Mouse (Mus musculus) heart, embryonic 12.5 days (tissue): Measurements from ENCODE around the gene Btnl9. TPM values are rescaled to one million over a fixed set of nuclear protein-coding genes. Genes with fewer than 3 reads are reported as not detected.
A peak's percentile ranks its signal among the peaks of the same experiment; 100 is the strongest.
"Not testable (repeated sequence)": the region's sequence is repeated elsewhere in the genome, so short reads cannot be mapped to it uniquely, and the experiment has no call there.

Experiments used
- ATAC-seq: fragments of 200-750 bp; cut with Nextera tagmentation; 2 replicates; pipeline ENCODE4 v1.8.0; 2017; ENCODE audit warnings: moderate TSS enrichment, moderate library complexity; ENCODE audit not compliant: insufficient number of reproducible peaks, low FRiP score
- H3K27ac ChIP-seq: fragments of 300-500 bp; sonication (generic); 2 replicates; pipeline ENCODE4 v1.5.1; 2016; ENCODE audit warnings: mild to moderate bottlenecking, moderate library complexity; ENCODE audit not compliant: poor library complexity, severe bottlenecking
- H3K27me3 ChIP-seq: fragments of 300-500 bp; sonication (generic); replicated peaks from 2 replicates; pipeline ENCODE4 v1.6.1; 2016; ENCODE audit warnings: mild to moderate bottlenecking, moderate library complexity
- H3K36me3 ChIP-seq: fragments of 300-500 bp; sonication (generic); 2 replicates; pipeline ENCODE4 v1.6.1; 2016; ENCODE audit warnings: mild to moderate bottlenecking, moderate library complexity
- H3K4me1 ChIP-seq: fragments of 300-500 bp; sonication (generic); replicated peaks from 2 replicates; pipeline ENCODE4 v1.6.1; 2016; ENCODE audit warnings: mild to moderate bottlenecking
- H3K4me2 ChIP-seq: fragments of 300-500 bp; sonication (generic); 2 replicates; pipeline ENCODE4 v1.6.1; 2016; ENCODE audit warnings: mild to moderate bottlenecking, moderate library complexity
- H3K4me3 ChIP-seq: fragments of 300-500 bp; sonication (generic); 2 replicates; pipeline ENCODE4 v1.5.1; 2016; ENCODE audit warnings: mild to moderate bottlenecking
- H3K9ac ChIP-seq: fragments of 300-500 bp; sonication (generic); 2 replicates; pipeline ENCODE4 v1.6.1; 2016; ENCODE audit warnings: mild to moderate bottlenecking, moderate library complexity
- H3K9me3 ChIP-seq: fragments of 300-500 bp; sonication (generic); replicated peaks from 2 replicates; pipeline ENCODE4 v1.6.1; 2016; ENCODE audit warnings: mild to moderate bottlenecking, moderate library complexity
- WGBS: fragments of 180-500 bp; shearing (Covaris S2); methylation state at CpG from one replicate; pipeline ENCODE4 v1.1.7; 2016; 5-methylcytosine and 5-hydroxymethylcytosine counted together
- polyA plus RNA-seq: library from polyadenylated mRNA; unstranded; fragments of >200 nt; fragmentation: Nextera tagmentation; extraction: Ambion mirVana; gene quantifications from 2 replicates; pipeline ENCODE4 v1.2.1, GENCODE M21; 2016

Gene Btnl9
- polyA plus RNA-seq, 1 experiment from 2014 or later = 1.4 TPM

DNA sequence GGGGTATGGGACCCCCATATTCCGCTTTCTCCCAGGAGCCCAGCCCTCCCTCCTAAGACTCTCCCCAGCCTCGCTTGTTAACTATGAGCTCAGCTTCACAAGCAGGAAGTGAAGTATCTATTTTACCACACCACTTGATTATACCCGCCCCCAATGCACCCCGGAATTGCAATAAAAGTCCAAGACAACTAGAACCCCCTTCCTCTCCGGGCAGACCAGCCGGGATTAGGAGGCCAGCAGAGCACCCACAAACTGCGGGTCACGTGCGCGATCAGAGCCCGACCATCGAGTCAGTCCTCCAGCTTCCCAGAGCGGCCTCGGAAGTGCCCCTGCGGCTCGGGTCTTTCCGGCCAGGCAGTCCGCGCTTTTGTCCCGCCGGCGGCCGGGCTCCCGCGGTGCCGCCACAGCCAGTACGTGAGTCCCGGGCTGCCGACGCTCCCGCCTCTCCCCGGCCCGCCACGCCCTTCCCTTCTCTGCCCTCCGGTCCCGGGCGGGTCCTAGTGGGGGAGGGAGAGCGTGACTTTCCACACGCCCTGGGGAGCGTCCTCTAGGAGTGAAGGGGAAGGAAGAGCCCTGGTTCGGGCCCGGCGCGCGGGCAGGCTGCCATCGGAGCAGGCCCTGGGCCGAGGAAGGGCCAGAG, 16.3 kb upstream of the Btnl9 start, which contains the start of gene Zfp62:
Gene Zfp62, plus strand, starts transcription at position 164 of the 640 bp plus-strand sequence.
- peaks cover 11% of the 10 kb centered on the region; the same call in 1 of the 2 replicates for H3K36me3 ChIP-seq
- no peaks in the 10 kb centered on the region for H3K9me3 ChIP-seq
- H3K4me3 ChIP-seq = peak within 1 kb of the TSS; percentile 74
- H3K4me2 ChIP-seq = peak within 1 kb of the TSS; percentile 91
- no peaks in the 10 kb centered on the region for H3K27me3 ChIP-seq
- WGBS = under 1% methylated on average over 44 of the region's 47 CpGs
- peak within 1 kb of the TSS; percentile 95 for H3K9ac ChIP-seq
- H3K27ac ChIP-seq = peak within 1 kb of the TSS; percentile 99
- ATAC-seq = peak; percentile 92
- H3K4me1 ChIP-seq = peaks cover 12% of the 10 kb centered on the region

DNA sequence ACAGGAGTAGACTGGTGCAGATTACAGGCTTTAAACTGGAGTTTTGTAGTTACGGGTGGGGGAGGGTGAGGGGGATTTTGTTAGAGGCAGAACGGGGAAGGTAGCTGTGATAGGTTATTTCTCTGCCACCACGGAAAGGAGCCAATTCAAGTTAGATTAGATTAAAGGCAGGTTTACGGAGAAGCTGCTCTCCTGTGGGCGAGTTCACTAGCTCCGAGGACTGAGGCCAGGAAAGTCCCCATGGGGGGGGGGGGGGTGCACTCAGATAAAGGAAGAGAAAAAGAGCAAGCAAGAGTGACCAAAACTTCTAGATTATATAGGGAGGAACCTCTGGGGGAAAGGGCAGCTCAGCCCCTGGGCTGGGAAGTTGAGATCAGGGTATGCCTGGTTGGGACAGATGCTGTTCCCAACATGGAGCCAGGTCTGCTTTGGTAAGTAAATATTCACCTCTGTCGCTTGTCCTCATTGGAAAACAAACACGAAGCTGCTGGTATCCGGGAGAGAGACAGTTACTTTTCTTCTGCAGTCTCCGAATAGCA, 15.6 kb upstream of the Btnl9 start:
- Histone ChIP-seq H3K9me3 (no peaks in the 10 kb centered on the region), H3K4me1 (peaks cover 12% of the 10 kb centered on the region), H3K27ac (peak overlapping the region; percentile 99), H3K4me3 (peak overlapping the region; percentile 74), H3K36me3 (peaks cover 11% of the 10 kb centered on the region; the same call in 1 of the 2 replicates), H3K9ac (peak overlapping the region; percentile 95), H3K4me2 (peak overlapping the region; percentile 91), H3K27me3 (no peaks in the 10 kb centered on the region)
- peak; percentile 27; the same call in 1 of the 2 replicates for ATAC-seq
- under 1% methylated on average over 10 of the region's 10 CpGs for WGBS

DNA sequence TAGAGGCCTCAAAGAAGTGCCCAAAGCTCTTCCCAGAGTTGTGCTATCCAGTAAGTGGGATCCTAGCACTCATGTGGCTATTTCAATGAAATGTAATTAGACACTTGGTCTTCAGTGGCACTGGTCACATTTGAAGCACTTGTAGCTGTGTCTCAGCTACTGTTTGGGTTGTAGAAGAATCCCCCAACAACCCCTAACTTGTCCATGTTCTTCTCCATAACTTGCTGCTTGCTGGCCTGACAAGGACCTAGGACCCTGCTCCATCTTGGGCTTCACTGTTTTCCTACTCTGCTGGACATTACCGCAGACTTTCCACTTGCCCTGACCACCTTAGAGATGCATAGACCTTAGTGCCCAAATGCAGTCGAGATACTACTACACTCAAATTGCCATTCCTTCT, 15.1 kb upstream of the Btnl9 start:
- peak overlapping the region; percentile 95 for H3K9ac ChIP-seq
- peaks cover 12% of the 10 kb centered on the region for H3K4me1 ChIP-seq
- H3K4me2 ChIP-seq = peak overlapping the region; percentile 91
- peaks cover 8% of the 10 kb centered on the region; the same call in 1 of the 2 replicates for H3K36me3 ChIP-seq
- H3K4me3 ChIP-seq = peak overlapping the region; percentile 74
- no peaks in the 10 kb centered on the region for H3K27me3 ChIP-seq
- H3K9me3 ChIP-seq = no peaks in the 10 kb centered on the region
- H3K27ac ChIP-seq = peak overlapping the region; percentile 99
- no peak for ATAC-seq
- 60% methylated on average over 2 of the region's 2 CpGs for WGBS

DNA sequence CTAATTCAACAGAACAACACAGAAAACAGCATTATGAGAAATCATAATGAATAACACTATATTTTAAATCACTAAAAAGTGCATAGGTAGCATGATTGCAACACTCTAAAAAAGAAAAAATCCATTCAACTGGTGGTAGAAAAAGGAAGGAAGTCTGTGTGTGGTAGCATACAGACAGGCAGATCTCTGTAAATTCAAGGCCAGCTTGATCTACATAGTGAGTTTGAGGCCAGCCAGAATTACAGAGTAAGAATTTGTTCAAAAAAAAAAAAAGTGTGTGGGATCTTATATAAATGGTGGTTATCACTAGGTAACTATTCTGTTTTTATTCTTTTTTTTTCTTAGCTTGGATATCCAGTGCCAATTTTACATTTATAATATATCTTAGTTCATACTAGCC, 14.2 kb upstream of the Btnl9 start:
- ATAC-seq = no peak
- no peaks in the 10 kb centered on the region for H3K9me3 ChIP-seq
- H3K9ac ChIP-seq = no peak overlapping the region
- H3K4me3 ChIP-seq = no peak overlapping the region
- H3K4me1 ChIP-seq = peaks cover 12% of the 10 kb centered on the region
- H3K27me3 ChIP-seq = no peaks in the 10 kb centered on the region
- peaks cover under 1% of the 10 kb centered on the region; the same call in 1 of the 2 replicates for H3K36me3 ChIP-seq
- H3K4me2 ChIP-seq = no peak overlapping the region
- no peak overlapping the region for H3K27ac ChIP-seq

DNA sequence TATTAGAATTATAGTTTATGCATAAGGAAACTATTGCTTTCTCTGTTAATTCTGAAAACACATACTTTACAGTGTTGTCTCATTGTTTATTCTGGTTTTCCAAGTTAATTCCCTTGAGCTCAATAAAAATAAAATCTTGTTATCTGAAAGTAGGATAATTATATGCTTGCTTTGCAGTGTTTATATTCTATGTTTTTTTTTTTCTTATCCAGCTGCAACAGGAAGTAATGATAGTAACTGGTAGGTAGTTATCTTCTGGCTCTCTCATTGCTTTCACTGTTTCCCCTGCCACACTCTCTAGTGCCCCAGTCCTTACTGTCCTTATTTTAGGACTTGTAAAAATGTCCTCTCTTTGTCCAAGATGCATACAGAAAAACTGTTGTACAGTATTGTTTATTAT, 13.7 kb upstream of the Btnl9 start:
- H3K4me1 ChIP-seq = peaks cover 15% of the 10 kb centered on the region
- H3K9ac ChIP-seq = no peak overlapping the region
- no peaks in the 10 kb centered on the region for H3K36me3 ChIP-seq
- no peak overlapping the region for H3K4me3 ChIP-seq
- H3K4me2 ChIP-seq = no peak overlapping the region
- H3K9me3 ChIP-seq = no peaks in the 10 kb centered on the region
- ATAC-seq = no peak
- no peak overlapping the region for H3K27ac ChIP-seq
- H3K27me3 ChIP-seq = no peaks in the 10 kb centered on the region

DNA sequence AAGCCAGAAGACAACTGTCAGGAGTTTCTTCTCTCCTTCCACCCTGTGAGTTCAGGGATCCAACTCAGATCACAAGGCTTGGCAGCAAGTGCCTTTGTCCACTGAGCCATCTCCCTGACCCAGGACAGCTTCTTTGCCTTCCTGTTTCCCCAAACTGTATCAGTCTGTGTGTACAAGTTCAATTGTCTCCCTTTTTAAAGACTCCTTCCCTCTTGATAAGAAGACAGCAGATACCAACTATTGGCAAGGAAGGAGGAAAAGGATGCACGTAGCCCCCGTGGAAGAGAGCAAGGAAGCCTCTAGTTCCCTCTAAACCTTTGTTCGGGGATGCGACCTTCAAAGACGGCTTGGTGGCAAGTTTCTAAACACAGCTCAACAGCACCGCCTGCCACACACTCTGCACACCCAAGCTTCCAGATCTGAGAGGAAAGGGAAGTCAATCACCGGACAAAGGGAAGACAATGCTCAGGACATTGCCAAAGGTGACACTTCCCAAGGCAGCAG, 8.9 kb upstream of the Btnl9 start:
- no peak for ATAC-seq
- H3K4me2 ChIP-seq = no peak overlapping the region
- H3K4me3 ChIP-seq = no peak overlapping the region
- 63% methylated on average over 7 of the region's 7 CpGs for WGBS
- no peaks in the 10 kb centered on the region for H3K27me3 ChIP-seq
- H3K9me3 ChIP-seq = no peaks in the 10 kb centered on the region
- no peak overlapping the region; the same call in 1 of the 2 replicates for H3K27ac ChIP-seq
- H3K36me3 ChIP-seq = no peaks in the 10 kb centered on the region
- no peak overlapping the region for H3K9ac ChIP-seq
- 0 out of 2 replicates have a peak, but pooled peaks cover 3% of the 10 kb centered on the region for H3K4me1 ChIP-seq

DNA sequence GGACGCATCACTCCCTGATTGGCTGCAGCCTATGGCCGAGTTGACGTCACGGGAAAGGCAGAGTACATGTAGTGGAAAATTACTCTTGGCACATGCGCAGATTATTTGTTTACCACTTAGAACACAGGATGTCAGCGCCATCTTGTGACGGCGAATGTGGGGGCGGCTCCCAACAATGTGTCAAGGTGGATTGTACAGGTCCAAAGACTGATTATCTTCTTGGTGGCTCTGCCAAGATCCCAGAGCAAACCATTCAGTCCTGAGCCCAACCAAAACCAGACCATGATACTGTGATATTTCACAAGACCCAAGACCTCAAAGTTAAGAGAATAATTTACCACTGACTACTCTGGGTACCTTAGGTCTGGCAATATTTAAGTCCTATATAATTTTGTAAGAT, 7.8 kb upstream of the Btnl9 start:
- H3K9me3 ChIP-seq, H3K36me3 ChIP-seq, H3K4me3 ChIP-seq, H3K9ac ChIP-seq, ATAC-seq, H3K4me2 ChIP-seq, H3K27ac ChIP-seq, H3K4me1 ChIP-seq, H3K27me3 ChIP-seq: not testable (repeated sequence)
- WGBS = 85% methylated on average over 9 of the region's 9 CpGs

DNA sequence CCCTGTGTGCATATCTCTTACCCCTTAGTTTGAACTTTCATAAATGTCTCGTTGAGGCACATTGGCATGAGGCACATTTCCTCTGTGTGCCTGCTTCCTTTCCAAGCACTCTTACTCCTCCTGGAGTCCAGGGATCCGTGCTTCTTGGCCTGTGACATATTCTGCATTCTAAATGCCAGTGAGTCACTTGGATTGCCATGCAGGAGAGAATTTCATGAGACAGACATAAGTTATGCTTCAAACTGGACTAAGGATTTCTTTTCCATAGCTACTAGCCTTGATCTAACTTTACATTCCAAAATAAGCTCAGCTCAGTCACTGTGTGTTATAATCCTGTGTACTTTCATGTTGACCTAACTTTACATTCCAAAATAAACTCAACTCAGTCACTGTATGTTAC, 4.1 kb upstream of the Btnl9 start:
- no peaks in the 10 kb centered on the region for H3K27me3 ChIP-seq
- ATAC-seq = no peak
- no peaks in the 10 kb centered on the region for H3K9me3 ChIP-seq
- WGBS = 46% methylated on average over 2 of the region's 2 CpGs
- H3K4me1 ChIP-seq = 0 out of 2 replicates have a peak, but pooled peaks cover 3% of the 10 kb centered on the region
- H3K36me3 ChIP-seq = no peaks in the 10 kb centered on the region
- no peak overlapping the region for H3K9ac ChIP-seq
- H3K4me3 ChIP-seq = no peak overlapping the region
- H3K27ac ChIP-seq = no peak overlapping the region
- no peak overlapping the region for H3K4me2 ChIP-seq

DNA sequence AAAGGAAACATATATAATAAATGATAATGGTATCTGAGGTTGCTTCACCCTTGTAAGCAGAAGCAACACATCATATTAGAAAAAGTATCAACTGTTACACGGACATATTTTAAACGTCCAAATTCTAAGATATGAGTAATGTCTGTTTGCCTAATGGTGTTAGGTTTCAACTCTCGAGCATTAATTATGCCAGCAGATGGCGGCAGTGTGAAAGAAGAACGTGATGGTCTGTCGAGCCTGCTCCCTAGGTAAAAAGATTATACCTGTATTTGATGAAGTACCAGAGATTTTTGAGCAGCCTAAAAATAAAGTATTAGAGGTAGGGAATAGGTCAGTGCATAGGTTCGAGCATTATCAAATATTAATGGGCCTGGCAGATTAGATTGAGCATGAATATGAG, 2.8 kb upstream of the Btnl9 start:
- no peak overlapping the region for H3K4me3 ChIP-seq
- WGBS = 5% methylated on average over 7 of the region's 7 CpGs
- H3K9me3 ChIP-seq = no peaks in the 10 kb centered on the region
- no peaks in the 10 kb centered on the region for H3K36me3 ChIP-seq
- no peak overlapping the region for H3K9ac ChIP-seq
- no peak overlapping the region for H3K27ac ChIP-seq
- ATAC-seq = no peak
- H3K4me2 ChIP-seq = no peak overlapping the region
- H3K27me3 ChIP-seq = no peaks in the 10 kb centered on the region
- no peaks in the 10 kb centered on the region for H3K4me1 ChIP-seq

DNA sequence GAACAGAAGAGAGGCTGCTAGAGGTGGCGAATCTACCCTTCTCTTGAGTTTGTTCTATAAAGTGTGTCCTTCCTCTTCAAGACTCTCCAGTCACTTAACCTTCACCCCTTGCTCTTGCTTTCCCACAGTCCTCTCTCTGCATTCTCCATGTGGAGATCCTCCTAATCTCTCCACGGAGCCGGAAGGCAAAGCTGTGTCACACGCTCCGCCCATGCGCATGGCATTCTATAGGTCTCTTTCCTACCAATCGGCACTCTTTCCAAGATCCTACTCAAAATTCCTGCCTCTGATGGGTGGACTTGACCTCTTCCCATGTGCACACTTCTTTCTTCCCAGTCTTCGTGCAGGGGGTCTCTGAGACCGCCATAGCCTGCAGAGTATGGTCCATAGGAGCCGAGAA, 742 bp upstream of the Btnl9 start:
- Histone ChIP-seq H3K9me3 (no peaks in the 10 kb centered on the region), H3K36me3 (no peaks in the 10 kb centered on the region), H3K4me1 (no peaks in the 10 kb centered on the region), H3K9ac (no peak overlapping the region), H3K4me2 (no peak overlapping the region), H3K4me3 (no peak overlapping the region), H3K27me3 (no peaks in the 10 kb centered on the region), H3K27ac (no peak overlapping the region)
- ATAC-seq = no peak
- WGBS = 62% methylated on average over 10 of the region's 10 CpGs

DNA sequence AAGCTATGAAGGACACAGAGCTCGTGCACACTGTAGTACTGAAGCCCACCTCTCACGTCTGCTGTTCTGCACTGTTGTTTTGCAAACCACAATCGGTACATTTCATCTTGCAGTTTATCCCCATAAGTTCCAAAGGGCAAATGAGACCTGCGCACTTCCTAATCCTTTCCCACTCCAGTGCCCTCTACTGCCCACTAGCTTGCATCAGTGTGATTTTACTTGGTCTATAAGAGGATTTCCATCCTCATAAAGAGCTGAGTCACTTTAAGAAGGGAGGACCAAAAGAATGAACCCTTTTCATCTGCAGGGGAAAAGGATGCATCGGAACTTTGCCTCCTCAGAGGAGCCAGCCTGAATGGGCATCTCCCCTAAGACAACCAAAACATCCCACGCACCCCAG, 507 bp downstream of the Btnl9 start:
- Histone ChIP-seq H3K36me3 (no peaks in the 10 kb centered on the region), H3K9ac (no peak overlapping the region), H3K9me3 (no peaks in the 10 kb centered on the region), H3K4me2 (no peak overlapping the region), H3K27ac (no peak overlapping the region), H3K4me3 (no peak overlapping the region), H3K4me1 (no peaks in the 10 kb centered on the region), H3K27me3 (no peaks in the 10 kb centered on the region)
- WGBS = 77% methylated on average over 6 of the region's 6 CpGs
- no peak for ATAC-seq
